Mouse (Mus musculus) midbrain, embryonic 16.5 days (tissue): Measurements from ENCODE around the gene Ugt1a2. TPM values are rescaled to one million over a fixed set of nuclear protein-coding genes. Genes with fewer than 3 reads are reported as not detected.
"Not testable (repeated sequence)": the region's sequence is repeated elsewhere in the genome, so short reads cannot be mapped to it uniquely, and the experiment has no call there.

ENCODE experiments used
- ATAC-seq: fragments of 200-750 bp; cut with Nextera tagmentation; 2 replicates; pipeline ENCODE4 v1.8.0; 2017; ENCODE audit warnings: moderate TSS enrichment
- H3K27ac ChIP-seq: fragments of 300-500 bp; sonication (generic); 2 replicates; pipeline ENCODE4 v1.5.1; 2014; ENCODE audit warnings: mild to moderate bottlenecking, low read length, mixed read lengths
- H3K27me3 ChIP-seq: fragments of 300-500 bp; sonication (generic); 2 replicates; pipeline ENCODE4 v1.6.1; 2014; ENCODE audit warnings: low read depth, low read length, mixed read lengths; ENCODE audit not compliant: control insufficient read depth, insufficient read depth
- H3K36me3 ChIP-seq: fragments of 300-500 bp; sonication (generic); 2 replicates; pipeline ENCODE4 v1.6.1; 2014; ENCODE audit warnings: mild to moderate bottlenecking, low read length, moderate library complexity, mixed read lengths; ENCODE audit not compliant: control insufficient read depth, insufficient read depth
- H3K4me1 ChIP-seq: fragments of 300-500 bp; sonication (generic); 2 replicates; pipeline ENCODE4 v1.6.1; 2014; ENCODE audit warnings: mild to moderate bottlenecking, low read length, mixed read lengths; ENCODE audit not compliant: control insufficient read depth, insufficient read depth
- H3K4me2 ChIP-seq: fragments of 300-500 bp; sonication (generic); 2 replicates; pipeline ENCODE4 v1.6.1; 2014; ENCODE audit warnings: mild to moderate bottlenecking, low read length, mixed read lengths
- H3K4me3 ChIP-seq: fragments of 300-500 bp; sonication (generic); 2 replicates; pipeline ENCODE4 v1.5.1; 2014; ENCODE audit warnings: low read depth, mild to moderate bottlenecking, low read length, moderate library complexity, mixed read lengths
- H3K9ac ChIP-seq: fragments of 300-500 bp; sonication (generic); 2 replicates; pipeline ENCODE4 v1.6.1; 2014; ENCODE audit warnings: low read depth, low read length, mixed read lengths
- H3K9me3 ChIP-seq: fragments of 300-500 bp; sonication (generic); replicated peaks from 2 replicates; pipeline ENCODE4 v1.6.1; 2014; ENCODE audit warnings: mild to moderate bottlenecking, low read length, mixed read lengths; ENCODE audit not compliant: control insufficient read depth, poor library complexity, severe bottlenecking
- WGBS: fragments of 180-500 bp; shearing (Covaris S2); extraction: QIAGEN DNeasy Blood & Tissue Kit; methylation state at CpG from one replicate; pipeline ENCODE4 v1.1.7; 2014; 5-methylcytosine and 5-hydroxymethylcytosine counted together
- polyA plus RNA-seq: library from polyadenylated mRNA; unstranded; fragments of >200 nt; fragmentation: Nextera tagmentation; extraction: Ambion mirVana; gene quantifications from 2 replicates; pipeline ENCODE4 v1.2.1, GENCODE M21; 2015

The Ugt1a2 gene
- polyA plus RNA-seq, 1 experiment from 2014 or later, result not detected

- H3K4me3 ChIP-seq, H3K4me2 ChIP-seq, H3K4me1 ChIP-seq, H3K27ac ChIP-seq, ATAC-seq, H3K9ac ChIP-seq, H3K36me3 ChIP-seq, H3K27me3 ChIP-seq: not testable (repeated sequence)
- peaks cover 32% of the 10 kb centered on the region for H3K9me3 ChIP-seq
Measured at GRCm38 (mm10) chr1:88223011-88223515, 22.7 kb downstream of the Ugt1a2 start.

- no peak for ATAC-seq
- H3K36me3 ChIP-seq, result no peaks in the 10 kb centered on the region
- H3K9me3 ChIP-seq, result peaks cover 37% of the 10 kb centered on the region
- H3K9ac ChIP-seq, result no peak overlapping the region
- no peaks in the 10 kb centered on the region for H3K4me1 ChIP-seq
- H3K27ac ChIP-seq, result no peak overlapping the region
- H3K4me3 ChIP-seq, result no peak overlapping the region
- no peak overlapping the region for H3K4me2 ChIP-seq
- H3K27me3 ChIP-seq, result no peaks in the 10 kb centered on the region
- 48% methylated on average over 1 of the region's 1 CpGs for WGBS
Measured at GRCm38 (mm10) chr1:88223591-88223990, 23.2 kb downstream of the Ugt1a2 start.

GRCm38 (mm10) chr1:88224029-88224776 lies 23.8 kb downstream of the Ugt1a2 start:
- Histone ChIP-seq H3K9ac (no peak overlapping the region), H3K27me3 (no peaks in the 10 kb centered on the region), H3K9me3 (peaks cover 43% of the 10 kb centered on the region), H3K36me3 (no peaks in the 10 kb centered on the region), H3K4me3 (no peak overlapping the region), H3K4me1 (no peaks in the 10 kb centered on the region), H3K4me2 (no peak overlapping the region), H3K27ac (no peak overlapping the region)
- no peak for ATAC-seq
- WGBS, result 71% methylated on average over 2 of the region's 2 CpGs

GRCm38 (mm10) chr1:88225301-88225700 lies 24.9 kb downstream of the Ugt1a2 start:
- H3K27me3 ChIP-seq, H3K4me3 ChIP-seq, H3K4me1 ChIP-seq, H3K9ac ChIP-seq, H3K27ac ChIP-seq, ATAC-seq, H3K4me2 ChIP-seq, H3K36me3 ChIP-seq: not testable (repeated sequence)
- peaks cover 54% of the 10 kb centered on the region for H3K9me3 ChIP-seq
- WGBS, result 37% methylated on average over 2 of the region's 2 CpGs

- no peaks in the 10 kb centered on the region for H3K27me3 ChIP-seq
- no peaks in the 10 kb centered on the region for H3K4me1 ChIP-seq
- peaks cover 58% of the 10 kb centered on the region for H3K9me3 ChIP-seq
- H3K36me3 ChIP-seq, result no peaks in the 10 kb centered on the region
- ATAC-seq, result no peak
- H3K4me3 ChIP-seq, result no peak overlapping the region
- no peak overlapping the region for H3K9ac ChIP-seq
- H3K4me2 ChIP-seq, result no peak overlapping the region
- H3K27ac ChIP-seq, result no peak overlapping the region
Measured at GRCm38 (mm10) chr1:88225741-88226140, 25.3 kb downstream of the Ugt1a2 start.

- no peak for ATAC-seq
- no peaks in the 10 kb centered on the region for H3K36me3 ChIP-seq
- no peaks in the 10 kb centered on the region for H3K27me3 ChIP-seq
- H3K4me1 ChIP-seq, result no peaks in the 10 kb centered on the region
- H3K9me3 ChIP-seq, result peaks cover 69% of the 10 kb centered on the region
- 55% methylated on average over 5 of the region's 5 CpGs for WGBS
- no peak within 1 kb of the TSS for H3K4me2 ChIP-seq
- H3K4me3 ChIP-seq, result no peak within 1 kb of the TSS
- no peak within 1 kb of the TSS for H3K9ac ChIP-seq
- H3K27ac ChIP-seq, result no peak within 1 kb of the TSS
Measured at GRCm38 (mm10) chr1:88226670-88227379, 26.4 kb downstream of the Ugt1a2 start, which contains the start of gene Mroh2a. TSS of gene Mroh2a (plus strand) at chr1:88226986.

GRCm38 (mm10) chr1:88227482-88227881 lies 27.1 kb downstream of the Ugt1a2 start:
- no peak overlapping the region for H3K4me2 ChIP-seq
- no peak for ATAC-seq
- H3K4me1 ChIP-seq, result no peaks in the 10 kb centered on the region
- no peaks in the 10 kb centered on the region for H3K36me3 ChIP-seq
- no peak overlapping the region for H3K4me3 ChIP-seq
- H3K9ac ChIP-seq, result no peak overlapping the region
- H3K27me3 ChIP-seq, result no peaks in the 10 kb centered on the region
- H3K9me3 ChIP-seq, result peaks cover 72% of the 10 kb centered on the region
- no peak overlapping the region for H3K27ac ChIP-seq
- 63% methylated on average over 2 of the region's 2 CpGs for WGBS

- Histone ChIP-seq H3K9ac (no peak overlapping the region), H3K4me1 (no peaks in the 10 kb centered on the region), H3K4me2 (no peak overlapping the region), H3K36me3 (no peaks in the 10 kb centered on the region), H3K9me3 (peaks cover 79% of the 10 kb centered on the region), H3K4me3 (no peak overlapping the region), H3K27ac (no peak overlapping the region), H3K27me3 (no peaks in the 10 kb centered on the region)
- no peak for ATAC-seq
- WGBS, result 70% methylated on average over 7 of the region's 7 CpGs
Measured at GRCm38 (mm10) chr1:88228121-88228520, 27.7 kb downstream of the Ugt1a2 start.

- no peak overlapping the region for H3K4me2 ChIP-seq
- WGBS, result 81% methylated on average over 3 of the region's 3 CpGs
- ATAC-seq, result no peak
- no peaks in the 10 kb centered on the region for H3K4me1 ChIP-seq
- H3K27me3 ChIP-seq, result no peaks in the 10 kb centered on the region
- no peak overlapping the region for H3K27ac ChIP-seq
- H3K9ac ChIP-seq, result no peak overlapping the region
- no peak overlapping the region for H3K4me3 ChIP-seq
- peaks cover 93% of the 10 kb centered on the region for H3K9me3 ChIP-seq
- no peaks in the 10 kb centered on the region for H3K36me3 ChIP-seq
Measured at GRCm38 (mm10) chr1:88229566-88229965, 29.2 kb downstream of the Ugt1a2 start.
